Mouse (Mus musculus): ENCODE measurements at regions not wholly inside any gene's neighbourhood (a gene's known extent, or its start where the extent isn't known, plus 50 kb on each side); places are given as distances from the start of the nearest gene placed in this dataset.

DNA sequence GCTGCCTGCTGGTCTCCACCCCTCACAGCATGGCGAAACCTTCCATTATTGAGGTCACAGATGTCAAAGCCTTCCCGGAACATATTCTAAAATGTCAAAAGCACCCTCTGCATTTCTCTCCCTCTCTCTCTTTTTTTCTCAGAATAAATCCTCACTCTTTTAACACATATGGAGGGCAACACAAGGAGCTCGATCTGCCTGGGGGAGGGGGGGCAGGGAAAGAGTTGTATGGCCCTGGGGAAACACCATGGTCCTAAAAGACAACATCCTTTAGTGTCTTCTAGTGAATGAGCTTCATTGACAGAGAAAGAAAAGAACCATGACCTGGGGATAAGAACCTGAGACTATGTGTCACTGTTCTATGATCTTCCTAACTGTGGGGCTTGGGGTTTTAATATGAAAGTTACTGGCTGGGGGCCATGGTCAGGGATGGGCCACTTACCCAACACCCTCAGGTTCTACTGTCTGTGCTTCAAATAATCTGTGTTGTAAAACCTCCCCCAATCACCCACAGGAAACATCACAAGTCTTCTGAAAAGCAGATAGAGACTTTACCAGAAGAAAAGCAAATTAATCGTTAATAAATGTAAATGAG, 223.0 kb downstream of the Rnf144a start:
- H3K27me3 ChIP-seq (replicated peaks; ENCODE audit: insufficient read depth, low read length) = no peaks in the 10 kb centered on the region
- TF ChIP-seq EP300 (IDR thresholded peaks at IDR 0.05) = no peak
- TF ChIP-seq CTCF (IDR thresholded peaks at IDR 0.05) = no peak
- DNase-seq (ENCODE audit: low spot score) (peak; percentile 9), ATAC-seq (no peak)
- no peaks in the 10 kb centered on the region for H3K36me3 ChIP-seq (ENCODE audit: insufficient read depth, low read length)
- 44% methylated on average over 4 of the region's 4 CpGs for WGBS
- H3K27ac ChIP-seq (ENCODE audit: low read length) = no peak overlapping the region
- H3K4me2 ChIP-seq (replicated peaks; ENCODE audit: low read depth, low read length) = no peak overlapping the region
- H3K9ac ChIP-seq (replicated peaks; ENCODE audit: low read depth) = no peak overlapping the region
- H3K4me1 ChIP-seq (ENCODE audit: insufficient read depth, low read depth, low read length) = no peaks in the 10 kb centered on the region; the same call in 1 of the 2 replicates
- no peak overlapping the region for H3K4me3 ChIP-seq (ENCODE audit: low read depth, low read length)
- H3K9me3 ChIP-seq (ENCODE audit: low read length) = no peaks in the 10 kb centered on the region

- H3K36me3 ChIP-seq (ENCODE audit: insufficient read depth, low read length) = no peaks in the 10 kb centered on the region
- H3K4me1 ChIP-seq (ENCODE audit: insufficient read depth, low read depth, low read length) = no peaks in the 10 kb centered on the region; the same call in 1 of the 2 replicates
- TF ChIP-seq CTCF (IDR thresholded peaks at IDR 0.05) (no peak), EP300 (IDR thresholded peaks at IDR 0.05) (no peak)
- no peak overlapping the region for H3K9ac ChIP-seq (replicated peaks; ENCODE audit: low read depth)
- ATAC-seq = peak; percentile 17; the same call in 1 of the 2 replicates
- H3K4me3 ChIP-seq (ENCODE audit: low read depth, low read length) = no peak overlapping the region
- 22% methylated on average over 15 of the region's 15 CpGs for WGBS
- H3K27me3 ChIP-seq (replicated peaks; ENCODE audit: insufficient read depth, low read length) = no peaks in the 10 kb centered on the region
- no peak overlapping the region for H3K27ac ChIP-seq (ENCODE audit: low read length)
- no peak overlapping the region for H3K4me2 ChIP-seq (replicated peaks; ENCODE audit: low read depth, low read length)
- H3K9me3 ChIP-seq (ENCODE audit: low read length) = no peaks in the 10 kb centered on the region
- DNase-seq (ENCODE audit: low spot score) = peak; percentile 17
These were observed 223.6 kb downstream of the Rnf144a start for GRCm38 (mm10) chr12:26191268-26191981.

DNA sequence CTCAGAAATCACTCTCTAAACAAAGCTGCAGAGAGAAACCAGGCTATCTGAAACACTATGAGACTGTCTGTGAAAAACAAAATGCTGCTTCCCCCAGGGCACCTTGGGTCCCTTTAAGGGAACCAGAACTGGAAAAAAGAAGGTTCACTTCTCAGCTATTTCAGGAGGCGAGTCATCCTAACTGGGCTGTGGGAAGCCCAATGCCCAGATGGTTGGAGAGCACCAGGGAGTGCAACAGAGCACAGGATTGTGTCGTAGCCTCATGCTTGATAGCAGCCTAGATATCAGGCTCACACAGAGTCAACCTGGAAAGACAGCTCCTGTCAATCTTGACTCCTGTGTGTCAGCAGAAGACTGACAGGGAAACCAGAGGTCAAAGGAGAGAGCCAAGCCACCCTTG, 226.1 kb downstream of the Rnf144a start:
- H3K36me3 ChIP-seq (ENCODE audit: insufficient read depth, low read length) = no peaks in the 10 kb centered on the region
- H3K9me3 ChIP-seq (ENCODE audit: low read length) = no peaks in the 10 kb centered on the region
- no peak overlapping the region for H3K27ac ChIP-seq (ENCODE audit: low read length)
- H3K4me1 ChIP-seq (ENCODE audit: insufficient read depth, low read depth, low read length) = no peaks in the 10 kb centered on the region; the same call in 1 of the 2 replicates
- no peak overlapping the region for H3K9ac ChIP-seq (replicated peaks; ENCODE audit: low read depth)
- no peak for ATAC-seq
- WGBS = 54% methylated on average over 2 of the region's 2 CpGs
- H3K4me2 ChIP-seq (replicated peaks; ENCODE audit: low read depth, low read length) = no peak overlapping the region
- H3K4me3 ChIP-seq (ENCODE audit: low read depth, low read length) = no peak overlapping the region
- DNase-seq (ENCODE audit: low spot score) = no peak
- TF ChIP-seq CTCF (IDR thresholded peaks at IDR 0.05) (no peak), EP300 (IDR thresholded peaks at IDR 0.05) (no peak)
- H3K27me3 ChIP-seq (replicated peaks; ENCODE audit: insufficient read depth, low read length) = no peaks in the 10 kb centered on the region

GRCm38 (mm10) chr12:26187091-26187862, 227.8 kb downstream of the Rnf144a start:
- Histone ChIP-seq H3K36me3 (ENCODE audit: insufficient read depth, low read length) (no peaks in the 10 kb centered on the region), H3K9me3 (ENCODE audit: low read length) (no peaks in the 10 kb centered on the region), H3K27ac (ENCODE audit: low read length) (no peak overlapping the region), H3K4me1 (ENCODE audit: insufficient read depth, low read depth, low read length) (no peaks in the 10 kb centered on the region; the same call in 1 of the 2 replicates), H3K9ac (replicated peaks; ENCODE audit: low read depth) (no peak overlapping the region), H3K4me2 (replicated peaks; ENCODE audit: low read depth, low read length) (no peak overlapping the region), H3K27me3 (replicated peaks; ENCODE audit: insufficient read depth, low read length) (no peaks in the 10 kb centered on the region), H3K4me3 (ENCODE audit: low read depth, low read length) (no peak overlapping the region)
- WGBS = 65% methylated on average over 8 of the region's 8 CpGs
- no peak for DNase-seq (ENCODE audit: low spot score)
- TF ChIP-seq EP300 (IDR thresholded peaks at IDR 0.05) = no peak
- no peak for TF ChIP-seq CTCF (IDR thresholded peaks at IDR 0.05)
- ATAC-seq = no peak

- Histone ChIP-seq H3K4me1 (ENCODE audit: insufficient read depth, low read depth, low read length) (no peaks in the 10 kb centered on the region), H3K4me3 (ENCODE audit: low read depth, low read length) (no peak overlapping the region), H3K9ac (replicated peaks; ENCODE audit: low read depth) (no peak overlapping the region), H3K36me3 (ENCODE audit: insufficient read depth, low read length) (no peaks in the 10 kb centered on the region), H3K9me3 (ENCODE audit: low read length) (no peaks in the 10 kb centered on the region), H3K27ac (ENCODE audit: low read length) (no peak overlapping the region), H3K4me2 (replicated peaks; ENCODE audit: low read depth, low read length) (no peak overlapping the region), H3K27me3 (replicated peaks; ENCODE audit: insufficient read depth, low read length) (no peaks in the 10 kb centered on the region)
- no peak for DNase-seq (ENCODE audit: low spot score)
- TF ChIP-seq CTCF (IDR thresholded peaks at IDR 0.05) (no peak), EP300 (IDR thresholded peaks at IDR 0.05) (no peak)
- 78% methylated on average over 5 of the region's 5 CpGs for WGBS
- no peak for ATAC-seq
These were observed 230.2 kb downstream of the Rnf144a start for GRCm38 (mm10) chr12:26184701-26185460.

DNA sequence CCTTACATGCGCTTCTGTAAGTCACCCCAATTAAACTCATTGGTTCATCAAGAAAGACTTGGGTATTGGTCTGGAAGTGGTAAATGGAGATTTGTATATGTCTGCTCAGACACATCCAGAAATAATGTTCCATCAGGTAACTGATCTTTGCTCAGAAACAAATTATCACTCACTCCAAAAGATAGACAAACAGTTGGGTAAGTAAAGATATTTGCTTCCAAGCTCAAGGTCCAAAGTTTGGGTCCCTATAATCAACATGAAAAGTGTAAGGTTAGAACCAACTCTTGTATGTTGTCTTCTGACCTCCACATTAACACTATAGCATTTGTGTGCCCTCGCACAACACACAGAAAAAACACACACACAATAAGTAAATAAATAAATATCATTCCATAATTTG, 232.0 kb downstream of the Rnf144a start:
- H3K27ac ChIP-seq (ENCODE audit: low read length) = no peak overlapping the region
- H3K27me3 ChIP-seq (replicated peaks; ENCODE audit: insufficient read depth, low read length) = no peaks in the 10 kb centered on the region
- 93% methylated on average over 2 of the region's 2 CpGs for WGBS

More for the DNA sequence above, 232.0 kb downstream of the Rnf144a start:
- TF ChIP-seq CTCF (IDR thresholded peaks at IDR 0.05) (no peak), EP300 (IDR thresholded peaks at IDR 0.05) (no peak)
- Histone ChIP-seq H3K36me3 (ENCODE audit: insufficient read depth, low read length) (no peaks in the 10 kb centered on the region), H3K9ac (replicated peaks; ENCODE audit: low read depth) (no peak overlapping the region), H3K4me1 (ENCODE audit: insufficient read depth, low read depth, low read length) (no peaks in the 10 kb centered on the region), H3K4me2 (replicated peaks; ENCODE audit: low read depth, low read length) (no peak overlapping the region), H3K9me3 (ENCODE audit: low read length) (no peaks in the 10 kb centered on the region), H3K4me3 (ENCODE audit: low read depth, low read length) (no peak overlapping the region)
- no peak for ATAC-seq
- DNase-seq (ENCODE audit: low spot score) = no peak

Data from lung, postnatal 0 days (tissue).